Mouse (Mus musculus): ENCODE measurements around the gene Piwil4.

DNA sequence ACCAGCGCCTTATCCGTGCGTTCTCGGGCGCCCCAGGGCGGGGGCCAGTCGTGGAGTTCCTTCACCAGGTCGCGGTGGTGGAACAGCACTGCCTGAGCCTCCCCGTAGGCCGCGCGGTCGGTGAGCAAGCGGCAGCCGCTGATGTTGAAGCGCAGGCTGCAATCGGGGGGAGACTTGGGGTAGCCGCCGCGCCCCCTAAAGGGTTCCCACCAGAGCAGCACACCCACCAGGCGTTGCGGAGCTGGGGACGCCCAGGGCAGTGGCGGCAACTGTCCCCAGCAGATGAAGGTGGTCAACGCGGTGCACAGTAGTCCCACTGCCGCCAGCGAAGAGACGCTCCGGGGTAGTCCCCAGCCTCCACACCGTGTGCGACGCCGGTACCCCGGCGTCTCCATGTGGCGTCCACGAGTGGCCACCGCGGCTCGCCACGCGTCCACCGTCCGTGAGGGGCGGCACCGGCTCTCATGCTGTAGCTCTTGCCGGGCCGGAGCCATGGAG is 11.0 kb upstream of the Piwil4 start:
- TF ChIP-seq CTCF (IDR thresholded peaks at IDR 0.05; ENCODE audit: low read depth) (no peak), EP300 (IDR thresholded peaks at IDR 0.05; ENCODE audit: low read depth) (no peak)
